Mouse (Mus musculus): ENCODE measurements around the gene Hilpda. TPM values are rescaled to one million over a fixed set of nuclear protein-coding genes. Genes with fewer than 3 reads are reported as not detected.
A peak's percentile ranks its signal among the peaks of the same experiment; 100 is the strongest.

The Hilpda gene
- total RNA-seq (2014; fragmentation: Nextera tagmentation) (13.4 and 16.4 TPM in 2 replicates), total RNA-seq (2017) (6.9 and 13.5 TPM in 2 replicates)

DNA sequence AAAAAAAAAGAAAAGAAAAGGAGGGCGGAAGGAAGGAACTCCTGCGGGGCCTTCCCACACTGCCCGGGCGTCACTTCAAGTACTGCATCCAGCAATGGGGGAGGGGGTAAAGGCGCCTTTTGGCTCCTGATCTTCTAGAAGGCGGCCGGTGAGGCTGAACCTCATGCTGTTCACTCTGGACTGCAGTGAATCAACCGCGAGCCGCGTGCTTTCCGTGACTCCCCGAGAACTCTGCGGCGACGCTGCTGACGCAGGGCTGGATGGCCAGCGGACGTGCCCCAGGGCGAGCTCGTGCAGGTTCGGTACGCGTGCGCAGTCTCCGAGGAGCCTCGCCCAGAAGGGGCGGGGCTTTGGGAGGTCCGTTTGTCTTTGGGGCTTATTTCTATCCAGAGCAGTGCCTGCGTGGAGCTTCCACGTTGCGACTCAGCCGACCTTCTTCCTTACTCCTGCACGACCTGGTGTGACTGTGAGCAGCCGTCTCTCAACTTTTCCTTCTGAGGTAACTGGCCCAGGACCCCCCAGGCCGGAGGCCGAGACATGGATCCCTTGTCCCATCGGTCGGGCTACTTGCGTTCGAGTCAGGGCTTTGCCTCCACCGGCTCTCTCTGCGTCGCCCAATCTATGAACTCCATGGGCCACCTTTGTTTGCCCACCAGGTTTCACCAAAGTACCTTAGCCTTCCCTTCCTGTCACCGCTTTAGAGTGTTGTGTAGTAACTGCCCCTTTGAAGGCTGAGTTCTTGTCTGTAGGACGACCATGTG, at the start of gene Hilpda:
Gene Hilpda, plus strand, starts transcription at position 177 of the 761 bp plus-strand sequence.
- ATAC-seq (replicated peaks; ENCODE audit: low FRiP score, low TSS enrichment, poor library complexity, severe bottlenecking): peak; percentile 99

DNA sequence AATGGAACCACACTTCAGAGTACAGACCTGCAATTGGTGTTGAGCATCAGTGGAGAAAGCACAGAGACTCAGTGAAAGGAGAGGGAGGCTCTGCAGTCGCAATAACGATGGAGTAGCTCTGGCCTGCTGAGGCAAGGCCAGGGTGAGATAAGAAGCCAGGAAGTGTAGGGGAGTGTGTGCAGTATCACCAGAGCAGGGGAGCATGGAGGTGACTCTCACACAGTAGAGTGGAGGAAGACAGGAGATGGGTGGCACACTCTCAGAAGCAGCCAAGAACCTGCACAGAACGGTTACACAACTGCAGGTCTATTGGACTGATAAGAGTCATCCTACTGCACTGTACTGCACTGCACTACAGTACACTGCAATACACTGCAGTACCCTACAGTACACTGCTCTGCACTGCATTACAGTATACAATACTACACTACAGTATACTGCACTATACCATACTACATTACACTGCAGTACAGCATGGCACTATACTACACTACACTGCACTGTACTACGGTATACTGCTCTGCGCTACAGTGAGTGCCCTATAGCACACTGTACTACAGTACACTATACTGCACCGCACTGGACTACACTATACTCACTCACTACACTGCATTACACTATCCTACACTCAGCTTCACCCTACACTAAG, 42.9 kb upstream of the Hilpda start:
- ATAC-seq (replicated peaks; ENCODE audit: low FRiP score, low TSS enrichment, poor library complexity, severe bottlenecking): peak; percentile 85

DNA sequence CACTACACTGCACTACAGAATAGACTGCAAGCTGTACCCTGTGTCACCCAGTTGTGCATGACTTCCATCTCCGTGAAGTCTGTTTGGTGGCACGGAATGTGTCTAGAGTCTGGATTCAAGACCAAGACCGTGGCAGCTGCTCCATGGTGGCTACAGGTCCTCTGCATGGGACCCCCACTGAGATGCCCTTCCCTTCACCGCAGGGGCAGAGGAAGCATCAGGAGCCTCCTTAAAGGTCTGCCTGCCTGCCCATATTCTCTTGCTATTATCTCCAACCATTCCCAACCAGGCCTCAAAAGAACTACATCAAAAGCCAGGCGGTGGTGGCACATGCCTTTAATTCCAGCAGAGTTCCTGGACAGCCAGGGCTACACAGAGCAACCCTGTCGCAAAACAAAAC, 41.9 kb upstream of the Hilpda start:
- no peak for ATAC-seq (replicated peaks; ENCODE audit: low FRiP score, low TSS enrichment, poor library complexity, severe bottlenecking)

GRCm38 (mm10) chr6:29231799-29232198, 40.5 kb upstream of the Hilpda start:
- no peak for ATAC-seq (replicated peaks; ENCODE audit: low FRiP score, low TSS enrichment, poor library complexity, severe bottlenecking)

- no peak for ATAC-seq (replicated peaks; ENCODE audit: low FRiP score, low TSS enrichment, poor library complexity, severe bottlenecking)
These were observed 40.0 kb upstream of the Hilpda start for GRCm38 (mm10) chr6:29232321-29232720.

- ATAC-seq (replicated peaks; ENCODE audit: low FRiP score, low TSS enrichment, poor library complexity, severe bottlenecking): no peak
These were observed 38.6 kb upstream of the Hilpda start for GRCm38 (mm10) chr6:29233710-29234109.

GRCm38 (mm10) chr6:29234272-29234671, 38.0 kb upstream of the Hilpda start:
- ATAC-seq (replicated peaks; ENCODE audit: low FRiP score, low TSS enrichment, poor library complexity, severe bottlenecking): peak; percentile 61

DNA sequence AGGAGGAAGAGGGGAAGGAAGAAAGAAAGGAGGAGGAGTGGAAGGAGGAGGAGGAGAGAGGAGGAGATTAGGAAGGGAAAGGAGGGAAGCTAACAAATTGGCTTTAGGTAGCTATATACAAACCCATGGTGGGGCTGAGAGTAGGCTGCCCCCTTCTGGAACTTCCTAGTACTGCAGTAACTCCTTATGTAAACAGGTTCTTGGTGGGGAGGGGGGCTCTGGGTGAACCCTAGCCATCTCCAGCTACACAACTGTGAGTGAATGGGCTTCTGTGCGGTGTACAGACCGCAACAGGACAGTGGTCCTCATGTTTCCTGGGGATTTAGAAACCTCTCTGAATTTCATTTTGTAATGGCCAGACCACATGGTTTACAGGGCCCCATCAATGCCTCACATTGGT, 31.5 kb upstream of the Hilpda start:
- ATAC-seq (replicated peaks; ENCODE audit: low FRiP score, low TSS enrichment, poor library complexity, severe bottlenecking): peak; percentile 66

DNA sequence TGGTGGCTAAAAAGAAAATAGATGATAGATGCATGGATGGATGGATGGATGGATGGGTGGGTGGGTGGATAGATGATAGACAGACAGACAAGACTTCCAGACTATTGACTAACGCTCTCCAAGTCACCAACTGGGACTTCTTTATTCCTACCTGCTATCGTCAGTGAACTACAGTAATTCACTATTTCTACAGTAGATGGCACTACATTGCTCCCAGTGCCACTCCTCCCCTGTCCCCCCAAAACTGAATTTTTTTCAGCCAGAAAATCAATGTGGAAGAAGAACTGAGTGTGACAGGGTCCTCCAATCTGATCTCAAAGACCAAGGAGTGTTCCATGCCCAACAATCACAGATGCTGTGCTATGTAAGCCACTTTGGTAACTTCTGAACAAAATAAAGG, 30.6 kb upstream of the Hilpda start:
- ATAC-seq (replicated peaks; ENCODE audit: low FRiP score, low TSS enrichment, poor library complexity, severe bottlenecking): peak; percentile 63; the same call in 1 of the 2 replicates

- ATAC-seq (replicated peaks; ENCODE audit: low FRiP score, low TSS enrichment, poor library complexity, severe bottlenecking): no peak
These were observed 30.0 kb upstream of the Hilpda start for GRCm38 (mm10) chr6:29242265-29242664.

DNA sequence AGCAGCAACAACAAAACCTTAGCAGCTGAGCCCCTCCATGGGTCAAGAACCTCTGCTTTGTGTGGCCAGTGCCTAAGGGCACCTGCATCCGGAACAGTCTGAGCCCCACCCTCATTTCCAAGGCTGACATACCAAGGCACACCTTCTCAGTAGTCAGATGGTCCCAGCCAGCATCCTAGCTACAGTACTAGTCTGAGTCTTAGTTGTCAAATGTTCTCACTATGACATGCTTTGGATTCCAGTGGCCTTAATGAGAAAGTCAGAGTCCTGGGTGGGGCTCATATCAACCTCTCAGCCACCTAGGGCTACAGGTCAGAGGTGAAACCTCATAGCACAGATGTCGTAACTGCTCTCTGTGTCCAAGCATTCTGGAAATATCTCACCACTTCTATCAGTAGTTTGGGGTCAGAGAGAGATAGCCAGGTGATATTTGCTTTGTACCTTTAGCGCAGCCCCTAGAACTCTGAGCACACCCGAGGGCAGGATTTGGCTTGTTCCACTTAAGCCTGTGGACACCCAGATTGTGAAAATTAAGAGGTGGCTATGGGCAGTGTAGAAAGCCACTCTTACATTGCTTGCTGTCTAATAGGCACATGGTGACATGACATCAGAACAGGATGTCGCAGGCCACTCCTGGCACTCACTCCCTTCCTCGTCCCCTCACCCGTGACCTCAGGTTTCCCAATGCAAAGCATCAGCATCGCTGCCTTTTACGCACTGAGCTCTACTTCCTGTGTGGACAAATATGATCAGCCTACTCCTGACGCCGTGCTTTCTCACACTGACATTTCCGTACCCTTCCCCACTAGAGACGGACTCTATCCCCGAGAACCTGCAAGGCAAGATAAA, 26.8 kb upstream of the Hilpda start:
- ATAC-seq (replicated peaks; ENCODE audit: low FRiP score, low TSS enrichment, poor library complexity, severe bottlenecking): no peak

- no peak for ATAC-seq (replicated peaks; ENCODE audit: low FRiP score, low TSS enrichment, poor library complexity, severe bottlenecking)
These were observed 26.1 kb upstream of the Hilpda start for GRCm38 (mm10) chr6:29246183-29246582.

GRCm38 (mm10) chr6:29246585-29246984, 25.7 kb upstream of the Hilpda start:
- no peak for ATAC-seq (replicated peaks; ENCODE audit: low FRiP score, low TSS enrichment, poor library complexity, severe bottlenecking)

DNA sequence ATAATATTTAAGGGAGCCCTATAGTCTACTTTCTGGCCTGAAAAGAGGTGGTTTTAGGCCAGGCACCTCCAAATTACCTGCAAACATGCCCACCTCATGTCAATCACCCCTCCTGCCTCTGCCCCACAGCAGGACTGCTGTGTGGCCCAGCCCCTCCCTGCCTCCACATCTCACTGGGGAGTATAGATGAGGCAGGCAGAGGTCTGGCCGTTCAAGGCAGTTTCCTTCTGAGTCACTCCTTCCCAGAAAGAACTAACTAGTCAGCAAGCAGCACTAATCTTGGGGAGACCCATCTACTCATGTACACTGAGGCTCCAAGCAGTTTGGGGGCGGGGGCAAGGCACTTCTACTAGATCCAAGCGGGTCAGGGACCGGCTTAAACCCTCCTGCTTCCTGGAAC, 25.2 kb upstream of the Hilpda start:
- no peak for ATAC-seq (replicated peaks; ENCODE audit: low FRiP score, low TSS enrichment, poor library complexity, severe bottlenecking)

DNA sequence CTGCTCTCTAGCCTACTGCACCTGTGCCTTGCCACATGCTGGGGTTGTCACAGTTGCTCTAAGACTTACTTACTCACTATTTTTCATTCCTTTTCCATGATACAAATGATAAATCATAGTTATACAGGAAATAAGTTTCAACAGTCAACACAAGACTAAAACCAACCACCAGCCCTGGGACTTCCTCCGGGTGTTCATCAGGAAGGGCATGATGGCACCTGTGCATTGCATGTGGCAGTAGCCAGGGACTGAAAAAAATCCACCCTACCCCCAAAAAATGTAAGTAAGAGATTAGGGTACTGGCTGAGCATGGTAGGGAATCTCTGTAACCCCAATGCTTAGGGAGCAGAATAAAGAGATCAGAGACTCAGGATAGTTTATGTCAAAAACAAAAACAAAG, 12.9 kb upstream of the Hilpda start:
- ATAC-seq (replicated peaks; ENCODE audit: low FRiP score, low TSS enrichment, poor library complexity, severe bottlenecking): no peak

GRCm38 (mm10) chr6:29261831-29262230, 10.5 kb upstream of the Hilpda start:
- ATAC-seq (replicated peaks; ENCODE audit: low FRiP score, low TSS enrichment, poor library complexity, severe bottlenecking): no peak

DNA sequence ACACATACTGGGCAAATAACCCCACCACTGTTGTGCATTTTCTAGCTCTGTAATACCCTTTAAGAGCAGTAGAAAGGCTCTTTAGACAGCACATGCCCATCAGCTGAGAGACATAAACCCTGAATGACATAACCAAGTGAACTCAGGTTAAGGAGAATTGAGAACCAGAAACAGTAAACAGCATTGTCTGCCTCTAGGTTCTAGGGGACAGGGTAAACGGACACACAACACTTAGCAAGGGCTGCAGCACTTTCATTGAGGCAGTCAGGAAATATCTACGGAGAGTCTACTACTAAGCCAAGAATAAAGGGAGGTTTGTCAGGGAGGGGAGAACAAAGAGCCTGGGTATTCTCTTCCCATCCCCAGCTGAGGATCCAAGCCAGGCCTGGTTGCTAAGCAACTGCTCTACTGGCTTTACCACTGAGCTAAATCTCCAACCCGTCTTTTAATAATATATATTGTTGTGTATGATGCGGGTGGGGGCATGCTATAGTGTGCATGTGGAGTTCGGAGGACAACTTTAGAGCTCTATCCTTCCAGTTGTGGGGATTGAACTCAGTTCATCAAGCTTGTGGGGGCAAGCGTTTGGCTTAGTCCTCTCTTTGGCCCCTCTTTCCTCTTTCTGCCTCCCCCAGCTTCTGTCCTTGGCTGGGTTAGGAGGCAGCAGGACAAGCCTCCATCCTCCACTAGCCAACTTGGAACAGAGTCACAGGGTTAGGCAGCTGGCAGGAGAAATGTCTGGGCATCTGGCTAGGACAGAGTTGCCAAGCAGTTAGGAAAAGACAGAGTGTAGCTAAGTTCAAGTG, 8.4 kb upstream of the Hilpda start:
- no peak for ATAC-seq (replicated peaks; ENCODE audit: low FRiP score, low TSS enrichment, poor library complexity, severe bottlenecking)

GRCm38 (mm10) chr6:29264456-29264781, 7.9 kb upstream of the Hilpda start:
- no peak for ATAC-seq (replicated peaks; ENCODE audit: low FRiP score, low TSS enrichment, poor library complexity, severe bottlenecking)

DNA sequence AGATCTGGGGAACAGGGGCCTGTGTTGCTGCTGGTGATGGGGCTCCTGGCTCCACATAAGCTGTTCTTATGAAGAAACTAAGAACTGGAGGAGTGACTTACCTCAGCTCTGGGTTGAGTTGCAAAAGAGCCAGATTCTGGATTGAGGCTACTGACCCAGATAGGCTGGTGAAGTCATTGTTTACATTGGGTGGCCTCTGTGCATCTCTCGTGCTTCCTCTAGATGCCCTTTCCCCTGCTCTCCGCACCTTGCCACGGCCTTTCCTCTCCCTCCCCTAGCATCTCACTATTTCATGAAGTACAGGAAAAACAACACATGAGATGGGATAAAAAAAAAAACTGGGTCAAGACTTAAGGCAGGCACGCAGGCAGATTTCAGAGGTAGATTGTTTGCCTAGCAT, 5.4 kb upstream of the Hilpda start:
- ATAC-seq (replicated peaks; ENCODE audit: low FRiP score, low TSS enrichment, poor library complexity, severe bottlenecking): no peak
